Mouse (Mus musculus) ovary, adult 10 weeks (tissue): ENCODE measurements around the gene Lin54. TPM values are rescaled to one million over a fixed set of nuclear protein-coding genes. Genes with fewer than 3 reads are reported as not detected.

Source experiments
- polyA plus RNA-seq: library from polyadenylated mRNA; stranded (reverse); fragments of 350-450 nt; fragmentation: Illumina TruSeq; extraction: RNeasy Lipid Tissue Mini Kit (QIAGEN cat#74804); gene quantifications from one replicate; pipeline ENCODE4 v1.2.3, GENCODE M21; 2014

Lin54 gene
- 35.0 TPM for polyA plus RNA-seq

GRCm38 (mm10) chr5:100500458-100500961, at the start of gene Lin54:
Lin54 (minus strand) TSS chr5:100500639.

GRCm38 (mm10) chr5:100518049-100519026, 17.9 kb upstream of the Lin54 start, which contains the start of gene Cops4:
Cops4 (plus strand) TSS chr5:100518309.

GRCm38 (mm10) chr5:100415761-100416590, 84.5 kb downstream of the Lin54 start, which contains the start of gene Sec31a:
Sec31a (minus strand) TSS chr5:100416234.

Other genes starting within 250 kb of the Lin54 start
- gene Sec31a, start 84.4 kb downstream of the Lin54 start, polyA plus RNA-seq = 285 TPM
- 115 TPM for gene Cops4, start 17.7 kb upstream of the Lin54 start, polyA plus RNA-seq
- 14.1 TPM for gene Plac8, start 71.6 kb upstream of the Lin54 start, polyA plus RNA-seq
- 11.1 TPM for gene Coq2, start 174.5 kb upstream of the Lin54 start, polyA plus RNA-seq
- gene Hpse, start 219.1 kb upstream of the Lin54 start, polyA plus RNA-seq = 3.1 TPM